Mouse (Mus musculus) stomach, embryonic 14.5 days (tissue): ENCODE measurements around the gene Ggct. TPM values are rescaled to one million over a fixed set of nuclear protein-coding genes. Genes with fewer than 3 reads are reported as not detected.

ENCODE experiments used
- ATAC-seq: fragments of 200-750 bp; cut with Nextera tagmentation; 2 replicates; pipeline ENCODE4 v1.8.0; 2017; ENCODE audit warnings: low read depth, moderate TSS enrichment; ENCODE audit not compliant: insufficient number of reproducible peaks, insufficient read depth, low FRiP score
- H3K27ac ChIP-seq: fragments of 300-500 bp; sonication (generic); 2 replicates; pipeline ENCODE4 v1.5.1; 2014; ENCODE audit warnings: mild to moderate bottlenecking, low read length, moderate library complexity, mixed read lengths
- H3K27me3 ChIP-seq: fragments of 300-500 bp; sonication (generic); 2 replicates; pipeline ENCODE4 v1.6.1; 2014; ENCODE audit warnings: low read length, control low read depth, mixed read lengths; ENCODE audit not compliant: control insufficient read depth, insufficient read depth
- H3K36me3 ChIP-seq: fragments of 300-500 bp; sonication (generic); 2 replicates; pipeline ENCODE4 v1.6.1; 2014; ENCODE audit warnings: mild to moderate bottlenecking, control low read depth, low read length, moderate library complexity, mixed read lengths; ENCODE audit not compliant: control insufficient read depth, insufficient read depth
- H3K4me1 ChIP-seq: fragments of 300-500 bp; sonication (generic); 2 replicates; pipeline ENCODE4 v1.6.1; 2014; ENCODE audit warnings: low read length, control low read depth, mixed read lengths; ENCODE audit not compliant: control insufficient read depth, insufficient read depth
- H3K4me2 ChIP-seq: fragments of 300-500 bp; sonication (generic); replicated peaks from 2 replicates; pipeline ENCODE4 v1.6.1; 2014; ENCODE audit warnings: low read depth, low read length, control low read depth
- H3K4me3 ChIP-seq: fragments of 300-500 bp; sonication (generic); 2 replicates; pipeline ENCODE4 v1.5.1; 2014; ENCODE audit warnings: low read depth, low read length, control low read depth
- H3K9ac ChIP-seq: fragments of 300-500 bp; sonication (generic); replicated peaks from 2 replicates; pipeline ENCODE4 v1.6.1; 2014; ENCODE audit warnings: low read depth, mild to moderate bottlenecking, control low read depth, low read length, moderate library complexity, mixed read lengths
- H3K9me3 ChIP-seq: fragments of 300-500 bp; sonication (generic); 2 replicates; pipeline ENCODE4 v1.6.1; 2016; ENCODE audit warnings: low read depth, low read length, control low read depth; ENCODE audit not compliant: control insufficient read depth
- WGBS: fragments of 180-500 bp; shearing (Covaris S2); extraction: QIAGEN DNeasy Blood & Tissue Kit; methylation state at CpG from one replicate; pipeline ENCODE4 v1.1.7; 2014; 5-methylcytosine and 5-hydroxymethylcytosine counted together
- polyA plus RNA-seq: library from polyadenylated mRNA; unstranded; fragments of >200 nt; fragmentation: Nextera tagmentation; extraction: Ambion mirVana; gene quantifications from 2 replicates; pipeline ENCODE4 v1.2.1, GENCODE M21; 2014

Gene Ggct
- 7.9 and 10.1 TPM in 2 replicates for polyA plus RNA-seq

GRCm38 (mm10) chr6:54992734-54993260 is at the start of gene Ggct:
Ggct (minus strand) TSS chr6:54992950.
- no peaks in the 10 kb centered on the region for H3K4me1 ChIP-seq
- WGBS = under 1% methylated on average over 41 of the region's 41 CpGs
- no peaks in the 10 kb centered on the region for H3K9me3 ChIP-seq
- ATAC-seq = peak; percentile 100
- H3K36me3 ChIP-seq = no peaks in the 10 kb centered on the region
- H3K4me3 ChIP-seq = peak within 1 kb of the TSS; percentile 39
- H3K27me3 ChIP-seq = no peaks in the 10 kb centered on the region
- H3K4me2 ChIP-seq = peak within 1 kb of the TSS; percentile 72
- peak within 1 kb of the TSS; percentile 15; the same call in 1 of the 2 replicates for H3K27ac ChIP-seq
- no peak within 1 kb of the TSS for H3K9ac ChIP-seq

- H3K4me1 ChIP-seq = peaks cover 9% of the 10 kb centered on the region; the same call in 1 of the 2 replicates
- no peak overlapping the region for H3K4me2 ChIP-seq
- H3K9ac ChIP-seq = no peak overlapping the region
- H3K9me3 ChIP-seq = no peaks in the 10 kb centered on the region
- no peaks in the 10 kb centered on the region for H3K36me3 ChIP-seq
- WGBS = 69% methylated on average over 1 of the region's 1 CpGs
- H3K27ac ChIP-seq = no peak overlapping the region
- no peaks in the 10 kb centered on the region for H3K27me3 ChIP-seq
- ATAC-seq = no peak
- H3K4me3 ChIP-seq = no peak overlapping the region
Measured at GRCm38 (mm10) chr6:55040031-55040430, 47.3 kb upstream of the Ggct start.

- peak overlapping the region; percentile 79 for H3K4me2 ChIP-seq
- peaks cover 9% of the 10 kb centered on the region; the same call in 1 of the 2 replicates for H3K4me1 ChIP-seq
- peak overlapping the region; percentile 95; the same call in 1 of the 2 replicates for H3K4me3 ChIP-seq
- H3K9me3 ChIP-seq = no peaks in the 10 kb centered on the region
- no peaks in the 10 kb centered on the region for H3K27me3 ChIP-seq
- H3K9ac ChIP-seq = 0 out of 2 replicates have a peak overlapping the region, but pooled peaks have one; percentile 92
- H3K27ac ChIP-seq = no peak overlapping the region
- 72% methylated on average over 6 of the region's 6 CpGs for WGBS
- no peak for ATAC-seq
- no peaks in the 10 kb centered on the region for H3K36me3 ChIP-seq
Measured at GRCm38 (mm10) chr6:55039446-55039783, 46.7 kb upstream of the Ggct start.

GRCm38 (mm10) chr6:55038671-55039445 is 46.1 kb upstream of the Ggct start:
- ATAC-seq = no peak
- H3K9ac ChIP-seq = peak overlapping the region; percentile 92
- peak overlapping the region; percentile 95 for H3K4me3 ChIP-seq
- H3K9me3 ChIP-seq = no peaks in the 10 kb centered on the region
- WGBS = 3% methylated on average over 12 of the region's 12 CpGs
- no peaks in the 10 kb centered on the region for H3K36me3 ChIP-seq
- peak overlapping the region; percentile 88; the same call in 1 of the 2 replicates for H3K27ac ChIP-seq
- H3K27me3 ChIP-seq = no peaks in the 10 kb centered on the region
- peak overlapping the region; percentile 79 for H3K4me2 ChIP-seq
- H3K4me1 ChIP-seq = peaks cover 9% of the 10 kb centered on the region; the same call in 1 of the 2 replicates

GRCm38 (mm10) chr6:55037799-55038670 is 45.3 kb upstream of the Ggct start, which contains the start of gene Gars:
Gars (plus strand) TSS chr6:55038007.
- Histone ChIP-seq H3K9ac (peak within 1 kb of the TSS; percentile 92), H3K4me2 (peak within 1 kb of the TSS; percentile 79), H3K9me3 (no peaks in the 10 kb centered on the region), H3K36me3 (no peaks in the 10 kb centered on the region), H3K4me1 (peaks cover 9% of the 10 kb centered on the region; the same call in 1 of the 2 replicates), H3K27me3 (no peaks in the 10 kb centered on the region), H3K27ac (peak within 1 kb of the TSS; percentile 88), H3K4me3 (peak within 1 kb of the TSS; percentile 95)
- ATAC-seq = peak; percentile 95
- under 1% methylated on average over 78 of the region's 87 CpGs for WGBS

- Histone ChIP-seq H3K27me3 (no peaks in the 10 kb centered on the region), H3K27ac (no peak overlapping the region), H3K9ac (no peak overlapping the region), H3K4me2 (no peak overlapping the region), H3K4me1 (peaks cover 9% of the 10 kb centered on the region; the same call in 1 of the 2 replicates), H3K4me3 (no peak overlapping the region), H3K36me3 (no peaks in the 10 kb centered on the region), H3K9me3 (no peaks in the 10 kb centered on the region)
- WGBS = 92% methylated on average over 4 of the region's 4 CpGs
- no peak for ATAC-seq
Measured at GRCm38 (mm10) chr6:55036731-55037130, 44.0 kb upstream of the Ggct start.

- no peak for ATAC-seq
- Histone ChIP-seq H3K27ac (no peak overlapping the region), H3K4me2 (no peak overlapping the region), H3K27me3 (no peaks in the 10 kb centered on the region), H3K4me1 (no peaks in the 10 kb centered on the region), H3K4me3 (no peak overlapping the region), H3K36me3 (no peaks in the 10 kb centered on the region), H3K9me3 (no peaks in the 10 kb centered on the region), H3K9ac (no peak overlapping the region)
- WGBS = 78% methylated on average over 2 of the region's 2 CpGs
Measured at GRCm38 (mm10) chr6:55027642-55028041, 34.9 kb upstream of the Ggct start.

- H3K9ac ChIP-seq = no peak overlapping the region
- no peak overlapping the region for H3K27ac ChIP-seq
- no peaks in the 10 kb centered on the region for H3K9me3 ChIP-seq
- H3K4me1 ChIP-seq = peaks cover 3% of the 10 kb centered on the region; the same call in 1 of the 2 replicates
- no peak for ATAC-seq
- H3K27me3 ChIP-seq = no peaks in the 10 kb centered on the region
- H3K4me2 ChIP-seq = no peak overlapping the region
- 83% methylated on average over 7 of the region's 7 CpGs for WGBS
- H3K36me3 ChIP-seq = no peaks in the 10 kb centered on the region
- no peak overlapping the region for H3K4me3 ChIP-seq
Measured at GRCm38 (mm10) chr6:55021806-55022205, 29.1 kb upstream of the Ggct start.
